Mouse (Mus musculus) heart, embryonic 16.5 days (tissue): ENCODE results near the gene Pdzd7. TPM values are rescaled to one million over a fixed set of nuclear protein-coding genes. Genes with fewer than 3 reads are reported as not detected.
"Not testable (repeated sequence)": the region's sequence is repeated elsewhere in the genome, so short reads cannot be mapped to it uniquely, and the experiment has no call there.

Experiments used
- ATAC-seq: fragments of 200-750 bp; cut with Nextera tagmentation; replicated peaks from 2 replicates; pipeline ENCODE4 v1.8.0; 2017; ENCODE audit warnings: moderate number of reproducible peaks; ENCODE audit not compliant: insufficient read depth, low FRiP score; ENCODE audit errors: extremely low read depth
- H3K27ac ChIP-seq: fragments of 300-500 bp; sonication (generic); 2 replicates; pipeline ENCODE4 v1.5.1; 2014; ENCODE audit warnings: mild to moderate bottlenecking, low read length, control low read depth, moderate library complexity
- H3K27me3 ChIP-seq: fragments of 300-500 bp; sonication (generic); 2 replicates; pipeline ENCODE4 v1.6.1; 2014; ENCODE audit warnings: low read length, mixed read lengths; ENCODE audit not compliant: control insufficient read depth, insufficient read depth
- H3K36me3 ChIP-seq: fragments of 300-500 bp; sonication (generic); 2 replicates; pipeline ENCODE4 v1.6.1; 2014; ENCODE audit not compliant: control insufficient read depth, insufficient read depth
- H3K4me1 ChIP-seq: fragments of 300-500 bp; sonication (generic); 2 replicates; pipeline ENCODE4 v1.6.1; 2014; ENCODE audit warnings: low read length, mixed read lengths; ENCODE audit not compliant: control insufficient read depth, insufficient read depth
- H3K4me2 ChIP-seq: fragments of 300-500 bp; sonication (generic); 2 replicates; pipeline ENCODE4 v1.6.1; 2014; ENCODE audit warnings: low read depth, mild to moderate bottlenecking, control low read depth, low read length
- H3K4me3 ChIP-seq: fragments of 300-500 bp; sonication (generic); 2 replicates; pipeline ENCODE4 v1.5.1; 2014; ENCODE audit warnings: mild to moderate bottlenecking, control low read depth, low read length
- H3K9ac ChIP-seq: fragments of 300-500 bp; sonication (generic); 2 replicates; pipeline ENCODE4 v1.6.1; 2014; ENCODE audit warnings: low read length, control low read depth
- H3K9me3 ChIP-seq: fragments of 300-500 bp; sonication (generic); replicated peaks from 2 replicates; pipeline ENCODE4 v1.6.1; 2016; ENCODE audit warnings: low read length; ENCODE audit not compliant: control insufficient read depth
- WGBS: fragments of 180-500 bp; shearing (Covaris S2); extraction: QIAGEN DNeasy Blood & Tissue Kit; methylation state at CpG from one replicate; pipeline ENCODE4 v1.1.7; 2014; 5-methylcytosine and 5-hydroxymethylcytosine counted together
- polyA plus RNA-seq: library from polyadenylated mRNA; unstranded; fragments of >200 nt; fragmentation: Nextera tagmentation; extraction: Ambion mirVana; gene quantifications from 2 replicates; pipeline ENCODE4 v1.2.1, GENCODE M21; 2015

Gene Pdzd7
- polyA plus RNA-seq, 1 experiment from 2014 or later: 0.14 TPM

- H3K36me3 ChIP-seq, H3K4me2 ChIP-seq, H3K4me1 ChIP-seq, H3K27ac ChIP-seq, ATAC-seq, H3K9me3 ChIP-seq, H3K9ac ChIP-seq, H3K4me3 ChIP-seq: not testable (repeated sequence)
- peaks cover 24% of the 10 kb centered on the region for H3K27me3 ChIP-seq
- 86% methylated on average over 7 of the region's 7 CpGs for WGBS
Measured at GRCm38 (mm10) chr19:45038198-45038597, 7.3 kb downstream of the Pdzd7 start.

GRCm38 (mm10) chr19:45036867-45037266 lies 8.7 kb downstream of the Pdzd7 start:
- Histone ChIP-seq H3K27me3 (peaks cover 20% of the 10 kb centered on the region), H3K9me3 (no peaks in the 10 kb centered on the region), H3K36me3 (no peaks in the 10 kb centered on the region), H3K4me3 (no peak overlapping the region), H3K4me2 (no peak overlapping the region), H3K27ac (no peak overlapping the region), H3K9ac (no peak overlapping the region), H3K4me1 (peaks cover 8% of the 10 kb centered on the region)
- no peak for ATAC-seq
- WGBS: 32% methylated on average over 16 of the region's 16 CpGs

- H3K36me3 ChIP-seq: peaks cover 6% of the 10 kb centered on the region
- no peak overlapping the region for H3K27ac ChIP-seq
- H3K9ac ChIP-seq: 0 out of 2 replicates have a peak overlapping the region, but pooled peaks have one; percentile 13
- ATAC-seq: no peak
- 40% methylated on average over 17 of the region's 17 CpGs for WGBS
- peaks cover 26% of the 10 kb centered on the region for H3K4me1 ChIP-seq
- H3K4me2 ChIP-seq: no peak overlapping the region
- H3K27me3 ChIP-seq: no peaks in the 10 kb centered on the region
- no peaks in the 10 kb centered on the region for H3K9me3 ChIP-seq
- no peak overlapping the region for H3K4me3 ChIP-seq
Measured at GRCm38 (mm10) chr19:45032570-45033332, 12.8 kb downstream of the Pdzd7 start.

GRCm38 (mm10) chr19:45031780-45032179 lies 13.7 kb downstream of the Pdzd7 start:
- H3K4me1 ChIP-seq: peaks cover 30% of the 10 kb centered on the region
- WGBS: 18% methylated on average over 4 of the region's 4 CpGs
- peak; percentile 47; the same call in 1 of the 2 replicates for ATAC-seq

GRCm38 (mm10) chr19:45030746-45031693 lies 14.5 kb downstream of the Pdzd7 start:
- ATAC-seq: peak; percentile 43
- 37% methylated on average over 20 of the region's 20 CpGs for WGBS

More at GRCm38 (mm10) chr19:45031780-45032179, 13.7 kb downstream of the Pdzd7 start:
- Histone ChIP-seq H3K36me3 (peaks cover 12% of the 10 kb centered on the region), H3K4me2 (no peak overlapping the region), H3K27me3 (no peaks in the 10 kb centered on the region), H3K4me3 (no peak overlapping the region), H3K9me3 (no peaks in the 10 kb centered on the region), H3K27ac (no peak overlapping the region), H3K9ac (no peak overlapping the region)

GRCm38 (mm10) chr19:45030111-45030510 lies 15.4 kb downstream of the Pdzd7 start:
- Histone ChIP-seq H3K4me3 (no peak overlapping the region), H3K27ac (no peak overlapping the region), H3K9me3 (no peaks in the 10 kb centered on the region), H3K9ac (no peak overlapping the region), H3K36me3 (peaks cover 28% of the 10 kb centered on the region), H3K4me1 (peaks cover 30% of the 10 kb centered on the region), H3K27me3 (no peaks in the 10 kb centered on the region), H3K4me2 (no peak overlapping the region)
- WGBS: 27% methylated on average over 8 of the region's 8 CpGs
- peak; percentile 18; the same call in 1 of the 2 replicates for ATAC-seq

More at GRCm38 (mm10) chr19:45030746-45031693, 14.5 kb downstream of the Pdzd7 start:
- Histone ChIP-seq H3K36me3 (peaks cover 20% of the 10 kb centered on the region), H3K4me1 (peaks cover 30% of the 10 kb centered on the region), H3K9me3 (no peaks in the 10 kb centered on the region), H3K27ac (no peak overlapping the region), H3K4me2 (peak overlapping the region; percentile 67), H3K9ac (peak overlapping the region; percentile 60), H3K4me3 (peak overlapping the region; percentile 39), H3K27me3 (no peaks in the 10 kb centered on the region)

GRCm38 (mm10) chr19:45029571-45029970 lies 15.9 kb downstream of the Pdzd7 start:
- Histone ChIP-seq H3K9me3 (no peaks in the 10 kb centered on the region), H3K4me1 (peaks cover 30% of the 10 kb centered on the region), H3K9ac (no peak overlapping the region), H3K36me3 (peaks cover 34% of the 10 kb centered on the region), H3K27ac (no peak overlapping the region), H3K4me3 (no peak overlapping the region), H3K27me3 (no peaks in the 10 kb centered on the region), H3K4me2 (no peak overlapping the region)
- 63% methylated on average over 9 of the region's 9 CpGs for WGBS
- no peak for ATAC-seq

- Histone ChIP-seq H3K27ac (no peak overlapping the region), H3K9ac (no peak overlapping the region), H3K4me1 (peaks cover 30% of the 10 kb centered on the region), H3K4me3 (no peak overlapping the region), H3K9me3 (no peaks in the 10 kb centered on the region), H3K27me3 (no peaks in the 10 kb centered on the region), H3K4me2 (no peak overlapping the region), H3K36me3 (peaks cover 39% of the 10 kb centered on the region)
- no peak for ATAC-seq
- WGBS: 42% methylated on average over 19 of the region's 19 CpGs
Measured at GRCm38 (mm10) chr19:45028746-45029145, 16.8 kb downstream of the Pdzd7 start.
